Mouse (Mus musculus): ENCODE data around the gene Chn1.

- TF ChIP-seq CTCF (IDR thresholded peaks at IDR 0.05; ENCODE audit: control insufficient read depth, insufficient read depth, insufficient read length) (no peak), USF1 (IDR thresholded peaks at IDR 0.05; ENCODE audit: low read depth) (no peak), MAX (IDR thresholded peaks at IDR 0.05) (no peak), MYOG (IDR thresholded peaks at IDR 0.05; ENCODE audit: control insufficient read depth, extremely low read depth, insufficient read length) (no peak), FOSL1 (IDR thresholded peaks at IDR 0.05; ENCODE audit: insufficient read depth, low read length, poor library complexity, severe bottlenecking) (no peak)
These were observed 170.1 kb downstream of the Chn1 start for GRCm38 (mm10) chr2:73605077-73605476.
